Mouse (Mus musculus): ENCODE data around the gene Plin2. TPM values are rescaled to one million over a fixed set of nuclear protein-coding genes. Genes with fewer than 3 reads are reported as not detected.
A peak's percentile ranks its signal among the peaks of the same experiment; 100 is the strongest.

The Plin2 gene
- total RNA-seq (2021), result 1,000 to 10,000 TPM in 1 of 2 experiments, 100 to 1,000 TPM in 1; 453 to 1,008 TPM
- long read RNA-seq, experiment 1, transcript Plin2-201 (8 exons, 1,888 nt), result major isoform, 805 of 875 reads
- long read RNA-seq, experiment 1, partial matches to known transcripts, result 16 of 875 reads
- long read RNA-seq, experiment 1, other reads (novel, unspliced or antisense), result 52 of 875 reads
- long read RNA-seq, experiment 2, transcript Plin2-201 (8 exons, 1,888 nt), result major isoform, 1,516 of 1,637 reads
- long read RNA-seq, experiment 2, partial matches to known transcripts, result 50 of 1,637 reads
- long read RNA-seq, experiment 2, other reads (novel, unspliced or antisense), result 67 of 1,637 reads

DNA sequence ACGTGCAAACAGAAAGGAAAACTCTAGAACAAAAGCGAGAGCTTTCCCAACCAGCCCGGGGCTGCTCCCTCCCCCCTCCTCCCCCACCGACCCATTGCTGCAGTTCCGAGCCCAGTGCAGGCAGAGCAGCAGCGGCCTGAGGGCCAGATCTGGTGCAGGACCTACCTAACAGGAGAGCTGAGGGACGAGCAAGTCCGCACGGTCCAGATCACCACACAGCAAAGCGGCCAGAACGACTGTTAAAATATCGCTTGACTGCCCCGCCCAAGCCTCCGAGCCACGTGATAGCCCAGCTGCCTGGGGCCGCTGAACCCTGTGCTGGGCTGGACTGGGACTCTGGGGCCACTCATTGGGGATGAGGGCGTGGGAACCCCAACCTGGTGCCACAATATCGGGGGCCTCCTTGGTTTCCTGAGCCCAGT, at the start of gene Plin2:
Plin2 (minus strand) TSS at position 281 of the 422 bp plus-strand sequence.
- DNase-seq (ENCODE audit: low spot score in 2 of 2), result peak; percentile 85 to 86

DNA sequence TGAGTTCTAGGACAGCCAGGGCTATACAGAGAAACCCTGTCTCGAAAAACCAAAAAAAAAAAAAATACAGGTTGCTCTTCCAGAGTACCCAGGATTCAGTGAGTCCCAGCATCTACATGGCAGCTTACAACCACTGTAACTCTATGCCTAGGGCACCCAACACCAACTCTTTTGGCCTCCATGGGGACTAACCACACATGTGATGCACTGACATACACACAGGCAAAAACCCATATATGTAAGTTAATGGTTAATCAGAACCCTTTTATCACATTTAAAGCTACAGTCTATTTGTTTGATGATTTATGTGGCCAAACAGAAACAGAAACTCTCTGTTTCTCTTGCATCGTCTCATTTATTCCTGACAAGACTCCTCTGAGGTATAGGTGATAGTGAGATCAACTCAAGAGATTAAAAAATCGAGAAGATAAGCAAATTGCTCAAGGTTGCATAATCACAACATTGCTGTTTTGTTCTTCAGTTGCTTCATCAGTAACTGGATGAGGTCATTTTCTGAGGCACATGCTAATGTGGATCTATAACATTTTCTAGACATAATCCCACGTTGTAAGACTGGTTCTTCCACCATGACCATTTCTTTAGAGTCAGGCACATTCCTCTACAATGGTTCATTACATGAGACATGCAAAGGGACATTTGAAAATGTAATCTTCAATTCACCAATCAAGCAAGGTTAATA, 49.2 kb upstream of the Plin2 start:
- DNase-seq (ENCODE audit: low spot score in 2 of 2), result no peak

DNA sequence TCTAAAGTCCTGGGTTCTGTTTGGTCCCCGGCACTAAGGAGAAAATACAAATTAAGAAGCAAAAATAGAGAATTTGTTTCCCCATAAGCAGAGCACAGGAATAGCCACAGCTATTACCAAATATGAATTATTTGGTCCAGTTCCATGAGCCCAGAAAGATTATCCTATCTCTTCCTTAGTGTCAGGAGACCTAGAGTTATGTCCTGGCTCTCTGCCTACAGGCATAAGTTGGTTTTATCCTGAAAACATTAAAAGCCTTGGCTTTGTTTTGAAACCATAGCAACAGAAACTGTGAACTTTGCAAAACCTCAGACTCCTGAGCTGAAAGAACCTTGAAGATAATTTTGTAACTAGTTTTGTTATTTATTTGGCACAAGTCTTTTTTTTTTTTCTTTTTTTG, 47.3 kb upstream of the Plin2 start:
- DNase-seq (ENCODE audit: low spot score in 2 of 2), result no peak

DNA sequence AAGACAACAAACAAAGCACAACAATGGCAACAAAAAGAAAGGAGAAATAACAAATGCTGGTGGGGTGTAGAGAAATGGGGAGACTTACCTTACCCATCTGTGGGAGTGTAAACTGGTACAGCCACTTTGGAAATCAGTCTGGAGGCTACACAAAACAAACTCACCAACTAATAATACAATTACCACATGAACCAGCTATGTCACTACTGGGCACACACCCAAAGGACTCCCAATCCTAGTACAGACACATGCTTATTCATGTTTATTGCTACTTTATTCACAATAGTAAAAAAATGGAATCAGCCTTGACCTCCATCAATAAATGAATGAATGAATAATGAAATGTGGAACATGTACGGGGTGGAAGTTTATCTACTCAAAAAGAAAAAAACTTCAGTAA, 45.5 kb upstream of the Plin2 start:
- DNase-seq (ENCODE audit: low spot score in 2 of 2), result peak in 1 of 2 experiments; percentile 41

DNA sequence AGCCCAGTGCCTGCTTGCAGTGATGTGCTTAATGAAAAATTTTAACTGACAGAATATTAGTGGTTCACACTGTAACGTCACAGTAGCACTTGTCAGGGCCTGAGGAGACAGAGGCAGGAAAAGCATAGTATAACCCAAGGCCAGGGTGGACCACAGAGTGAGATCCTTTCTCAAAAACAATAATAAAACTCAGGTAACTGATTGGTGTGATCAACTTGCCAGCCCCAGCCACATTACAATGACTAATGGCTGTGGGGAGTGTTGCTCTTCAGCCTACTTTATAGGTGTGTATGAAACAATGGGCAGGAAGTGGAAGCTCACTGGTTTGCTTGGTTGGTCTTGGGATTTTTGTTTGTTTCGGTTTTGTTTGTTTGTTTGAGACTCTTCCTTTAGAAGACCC, 43.7 kb upstream of the Plin2 start:
- no peak for DNase-seq (ENCODE audit: low spot score in 2 of 2)

DNA sequence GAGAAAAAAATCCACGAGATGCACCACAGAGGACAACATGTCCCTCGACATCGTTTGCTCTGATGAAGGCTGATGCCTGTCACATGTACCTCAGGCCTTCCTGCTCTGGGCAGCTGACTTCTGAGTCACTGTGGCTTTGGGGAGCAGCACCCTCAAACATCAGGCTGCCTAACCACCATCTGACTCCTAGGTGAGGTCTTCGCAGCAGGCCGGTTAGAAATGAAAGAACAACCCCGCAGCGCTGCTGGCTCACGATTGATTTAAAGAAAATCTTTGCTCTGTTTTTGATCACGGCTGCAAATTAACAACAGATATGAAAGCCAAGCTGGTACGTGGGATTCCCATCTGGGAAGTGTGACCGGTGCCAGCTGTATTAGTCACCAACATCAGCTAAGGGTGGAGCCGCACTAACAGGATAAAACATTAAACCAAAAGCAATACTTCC, 42.9 kb upstream of the Plin2 start:
- DNase-seq (ENCODE audit: low spot score in 2 of 2), result peak; percentile 38 to 43

DNA sequence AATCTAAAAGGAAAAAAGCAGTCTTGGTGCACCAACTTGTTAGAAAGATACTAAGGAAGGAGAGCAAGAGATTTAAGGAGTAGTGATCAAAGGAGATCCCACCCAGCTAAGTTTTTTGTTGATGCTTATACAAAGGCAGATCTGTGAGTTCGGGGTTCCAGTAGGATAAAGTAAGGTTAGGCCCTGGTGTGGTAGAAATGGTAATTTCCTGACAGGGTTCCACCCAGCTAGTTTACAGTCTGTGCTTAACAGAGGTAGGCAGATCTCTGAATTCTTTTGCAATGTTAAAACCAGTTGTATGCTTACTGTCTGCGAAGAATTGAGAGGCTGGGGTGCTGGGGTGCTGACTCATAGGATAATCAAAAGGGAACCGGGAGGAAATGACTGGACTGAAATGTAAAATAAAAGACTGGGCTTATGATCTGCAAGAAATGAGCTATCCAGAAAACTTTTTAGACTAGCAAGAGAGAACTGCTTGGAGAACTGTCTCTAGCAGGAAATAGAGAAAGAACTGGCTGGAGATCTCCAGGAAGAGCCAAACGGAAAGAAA, 40.9 kb upstream of the Plin2 start:
- DNase-seq (ENCODE audit: low spot score in 2 of 2), result no peak

DNA sequence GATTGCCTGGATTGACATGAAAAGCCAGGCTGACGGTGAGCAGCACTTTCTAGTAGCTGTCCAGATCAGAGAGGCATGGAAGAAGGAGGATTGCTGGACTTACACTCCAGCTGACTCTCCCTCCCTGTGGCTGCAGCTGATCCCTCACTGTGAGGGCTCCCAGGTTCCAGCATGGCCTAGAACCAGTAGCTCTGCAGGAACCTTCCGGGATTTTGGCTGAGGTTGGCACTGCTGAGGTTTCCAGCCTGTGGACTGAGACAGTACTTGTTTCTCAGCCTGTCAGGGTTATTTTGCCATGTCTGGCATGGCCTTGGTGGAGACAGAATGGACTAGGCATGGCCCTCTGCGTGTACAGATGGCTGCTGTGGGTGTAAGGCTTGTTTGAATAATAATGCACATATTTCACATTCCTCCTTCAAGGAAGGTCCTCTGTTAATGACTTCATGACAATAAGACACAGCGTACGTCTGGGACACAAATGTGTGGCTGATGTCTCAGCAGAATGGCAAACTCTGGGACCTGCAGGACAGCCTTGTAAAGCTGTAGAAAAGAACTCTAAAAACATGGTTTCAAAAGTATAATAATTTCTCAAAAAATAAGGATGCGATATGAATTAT, 40.3 kb upstream of the Plin2 start:
- no peak for DNase-seq (ENCODE audit: low spot score in 2 of 2)

DNA sequence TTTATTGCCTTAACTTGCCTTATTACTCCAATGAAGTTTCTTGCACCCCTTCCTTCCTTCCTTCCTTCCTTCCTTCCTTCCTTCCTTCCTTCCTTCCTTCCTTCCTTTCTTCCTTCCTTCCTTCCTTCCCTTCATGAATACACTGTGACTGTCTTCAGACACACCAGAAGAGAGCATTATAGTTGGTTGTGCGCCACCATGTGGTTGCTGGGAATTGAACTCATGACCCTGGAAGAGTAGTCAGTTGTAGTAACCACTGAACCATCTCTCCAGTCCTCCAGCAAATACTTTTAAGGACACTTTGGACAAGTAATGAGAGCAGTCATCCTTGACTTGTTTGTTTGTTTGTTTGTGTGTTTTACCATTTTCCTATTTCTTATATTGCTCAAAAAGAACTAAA, 38.9 kb upstream of the Plin2 start:
- no peak for DNase-seq (ENCODE audit: low spot score in 2 of 2)

DNA sequence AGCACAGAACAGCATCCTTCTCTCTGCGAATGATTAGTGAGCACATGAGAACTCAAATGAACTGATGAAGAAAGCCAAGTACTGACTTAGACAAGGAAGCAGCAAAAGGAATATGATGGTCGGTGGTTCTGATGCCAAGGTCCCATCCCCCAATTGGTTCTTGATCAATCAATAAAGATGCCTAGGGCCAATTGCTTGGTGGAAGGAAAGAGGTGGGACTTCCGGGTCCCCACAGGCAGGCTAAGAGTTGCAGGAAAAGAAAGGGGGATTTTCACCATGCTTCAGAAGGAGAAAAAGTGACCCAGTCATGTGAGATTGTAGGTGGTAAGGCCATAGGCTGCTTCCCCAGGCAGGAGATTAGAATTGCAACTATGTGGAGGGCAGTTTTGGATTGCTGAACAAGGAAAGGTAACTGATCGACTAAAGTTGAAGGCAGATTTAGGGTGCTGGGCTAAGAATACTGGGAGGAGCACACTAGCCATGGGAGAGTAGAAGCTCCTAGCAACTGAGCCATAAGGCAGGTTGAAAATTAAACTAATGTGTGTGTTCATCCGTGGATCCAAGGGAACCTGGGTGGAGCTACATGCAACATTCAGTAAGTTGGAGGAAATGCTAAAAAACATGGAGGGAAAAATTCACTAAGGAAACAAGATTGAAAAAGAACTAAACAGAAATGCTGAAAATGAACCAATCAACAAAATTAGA, 29.5 kb upstream of the Plin2 start:
- no peak for DNase-seq (ENCODE audit: low spot score in 2 of 2)

DNA sequence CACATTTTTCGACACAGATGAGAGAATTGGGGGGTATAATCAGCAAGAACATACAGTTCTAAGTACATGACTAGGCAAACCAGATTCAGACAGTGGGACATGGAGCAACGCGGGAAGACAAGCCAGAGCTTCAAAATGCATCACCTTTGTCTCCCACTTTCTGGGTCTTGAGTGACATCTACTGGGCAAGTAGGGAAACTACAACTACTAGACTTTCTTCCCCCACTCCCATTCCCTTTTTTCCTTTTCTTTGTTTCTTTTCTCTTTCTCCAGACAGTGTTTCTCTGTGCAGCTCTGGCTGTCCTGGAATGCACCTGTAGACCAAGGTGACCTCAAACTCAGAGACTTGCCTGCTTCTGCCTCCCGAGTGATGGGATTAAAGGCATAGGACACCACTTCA, 27.0 kb upstream of the Plin2 start:
- no peak for DNase-seq (ENCODE audit: low spot score in 2 of 2)

DNA sequence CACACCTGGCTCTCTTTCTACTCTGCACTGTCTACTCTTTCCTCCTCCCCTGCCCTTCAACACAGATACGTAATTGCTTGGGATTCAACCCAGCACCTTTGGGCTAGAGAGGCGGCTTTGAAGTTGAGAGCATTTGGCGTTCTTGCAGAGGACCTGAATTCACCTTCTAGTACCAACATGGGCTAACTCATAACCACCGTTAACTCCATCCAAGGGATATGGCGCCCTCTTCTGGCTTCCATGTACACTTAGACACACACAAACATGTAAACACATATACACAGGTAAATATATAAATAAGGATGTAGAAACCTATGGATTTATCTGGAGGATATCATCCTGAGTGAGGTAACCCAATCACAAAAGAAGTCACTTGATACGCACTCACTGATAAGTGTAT, 25.2 kb upstream of the Plin2 start:
- DNase-seq (ENCODE audit: low spot score in 2 of 2), result peak; percentile 64 to 69

DNA sequence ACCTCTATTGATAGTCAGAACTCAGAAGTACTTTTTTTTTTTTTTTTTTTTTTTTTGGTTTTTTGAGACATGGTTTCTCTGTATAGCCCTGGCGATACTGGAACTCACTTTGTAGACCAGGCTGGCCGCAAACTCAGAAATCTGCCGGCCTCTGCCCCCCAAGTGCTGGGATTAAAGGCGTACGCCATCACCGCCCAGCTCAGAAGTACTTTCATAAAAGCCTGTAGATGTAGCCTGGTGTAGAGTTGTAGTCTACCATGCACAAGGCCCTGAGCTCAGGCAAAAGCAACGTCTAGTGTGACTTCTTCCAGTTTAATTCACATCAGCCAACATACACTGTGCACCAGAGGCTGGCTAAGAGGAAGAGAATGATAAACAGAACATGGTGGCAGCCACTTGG, 23.1 kb upstream of the Plin2 start:
- DNase-seq (ENCODE audit: low spot score in 2 of 2), result no peak

DNA sequence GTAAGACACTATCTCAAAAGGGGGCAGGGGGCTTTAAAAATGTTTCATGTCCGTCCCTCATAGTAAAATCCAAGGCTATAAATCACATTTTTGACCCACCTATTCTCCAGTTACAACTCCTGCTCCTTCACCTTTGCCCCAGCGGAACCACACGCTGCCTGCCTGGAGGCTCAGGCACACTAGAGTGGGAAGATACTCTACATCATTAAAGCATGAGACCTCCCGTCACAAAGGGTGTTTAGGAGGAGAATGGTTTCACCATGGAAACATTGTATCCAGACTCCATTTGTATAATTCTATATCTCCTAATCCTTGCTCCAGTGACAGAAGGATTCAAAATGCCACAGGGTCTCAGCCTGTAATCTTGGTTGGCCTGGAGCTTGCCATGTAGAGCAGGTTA, 21.4 kb upstream of the Plin2 start:
- DNase-seq (ENCODE audit: low spot score in 2 of 2), result no peak

DNA sequence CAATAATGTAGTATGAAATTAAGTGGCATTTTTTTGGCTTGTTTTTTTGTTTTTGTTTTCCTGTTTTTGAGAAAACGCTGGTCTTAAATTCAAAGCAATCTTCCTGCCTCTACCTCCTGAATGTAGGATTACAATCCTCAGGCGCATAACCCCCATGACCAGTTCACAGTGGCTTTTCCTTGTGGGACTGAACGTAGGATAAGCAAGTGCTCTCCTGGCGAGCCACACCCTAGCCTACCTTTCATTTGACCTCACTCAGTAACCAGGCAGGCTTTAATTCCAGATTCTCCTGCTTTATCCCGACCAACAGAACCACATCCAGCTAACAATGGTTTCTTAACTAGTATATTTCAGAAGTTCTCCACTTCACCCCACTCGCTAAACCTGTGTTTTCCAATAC, 20.9 kb upstream of the Plin2 start:
- no peak for DNase-seq (ENCODE audit: low spot score in 2 of 2)

DNA sequence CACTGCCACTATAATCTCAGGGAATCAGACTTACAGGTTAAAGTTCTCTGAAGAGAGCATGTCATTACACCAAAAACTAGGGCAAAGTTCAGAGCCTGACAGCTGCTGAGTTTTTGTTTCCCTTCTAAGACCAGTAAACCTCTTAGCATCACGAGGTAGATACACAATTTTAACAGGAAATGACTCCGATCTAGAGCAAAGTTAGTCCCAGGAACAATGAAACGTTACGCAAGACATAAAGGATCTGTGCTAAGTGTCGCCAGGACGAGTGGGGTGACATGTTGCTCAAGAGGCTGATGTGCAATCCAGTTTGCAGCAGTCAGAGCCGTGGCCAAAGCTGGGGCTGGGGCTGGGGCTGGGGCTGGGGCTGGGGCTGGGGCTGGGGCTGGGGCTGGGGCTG, 20.3 kb upstream of the Plin2 start:
- DNase-seq (ENCODE audit: low spot score in 2 of 2), result peak in 1 of 2 experiments; percentile 47

DNA sequence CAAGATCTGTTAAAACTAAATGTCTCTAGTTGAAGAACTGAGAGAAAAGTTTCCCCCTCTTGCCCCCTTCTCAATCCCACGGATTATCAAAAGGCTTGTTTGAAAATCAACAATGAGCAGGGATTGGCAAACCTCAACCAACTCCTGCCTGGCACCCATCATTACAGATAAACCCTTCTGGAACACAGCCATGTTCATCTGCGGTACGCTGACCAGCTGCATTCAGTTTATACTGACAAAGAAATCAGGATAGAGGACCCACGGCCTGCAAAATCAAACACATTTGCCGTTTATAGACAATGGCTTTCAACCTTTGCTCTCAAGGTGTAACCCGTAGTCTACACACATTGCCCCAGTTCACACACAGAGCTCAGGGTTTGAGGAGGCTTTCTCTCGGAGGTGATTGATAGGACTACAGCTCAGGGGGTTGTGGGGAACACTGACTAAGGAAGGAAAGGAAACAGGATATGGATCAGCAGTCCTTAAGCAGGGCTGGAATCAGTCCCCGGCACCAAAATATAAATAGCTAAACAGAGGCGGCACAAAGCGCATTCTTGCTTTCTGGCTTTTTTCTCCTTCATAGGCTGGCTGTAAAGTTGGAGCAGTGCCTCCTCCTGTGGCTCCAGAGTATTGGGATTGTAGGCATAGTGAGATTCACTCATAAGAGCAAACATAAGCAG, 19.3 kb upstream of the Plin2 start:
- no peak for DNase-seq (ENCODE audit: low spot score in 2 of 2)

DNA sequence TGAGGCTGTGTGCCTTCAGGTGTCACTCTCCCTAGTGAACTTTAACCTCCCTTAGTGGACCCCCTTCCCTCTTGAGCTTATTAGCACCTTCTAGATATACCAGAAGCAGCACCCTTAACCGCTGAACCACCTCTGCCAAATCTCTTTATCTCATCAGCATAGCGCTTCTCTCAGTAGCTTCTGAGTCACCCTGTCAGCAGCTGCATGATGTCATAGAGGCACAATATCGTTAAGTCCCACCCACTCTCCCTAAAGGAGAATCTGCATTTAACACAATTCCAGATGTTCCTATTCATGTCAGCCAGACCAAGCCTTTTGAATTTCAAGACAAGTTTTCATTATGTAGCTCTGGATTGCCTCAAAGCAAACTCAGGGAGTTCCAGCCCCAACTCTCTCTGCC, 16.7 kb upstream of the Plin2 start:
- no peak for DNase-seq (ENCODE audit: low spot score in 2 of 2)

DNA sequence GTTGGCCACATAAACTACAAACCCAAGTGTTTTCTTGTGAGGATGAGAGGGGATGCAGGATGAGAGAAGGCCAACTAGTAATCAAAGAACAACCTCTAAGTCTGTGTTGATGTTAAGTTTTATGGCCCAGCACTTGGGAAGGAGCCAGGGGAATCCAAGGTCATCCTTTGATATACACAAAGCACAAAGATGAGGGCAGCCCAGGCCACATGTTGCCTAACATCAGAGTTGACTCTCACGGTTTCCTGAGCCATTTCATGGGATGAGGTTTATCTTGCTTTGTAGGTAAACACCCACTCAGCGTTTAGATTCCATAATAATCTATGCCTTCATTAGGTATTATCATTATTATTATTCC, 16.1 kb upstream of the Plin2 start:
- peak in 1 of 2 experiments; percentile 45 for DNase-seq (ENCODE audit: low spot score in 2 of 2)

DNA sequence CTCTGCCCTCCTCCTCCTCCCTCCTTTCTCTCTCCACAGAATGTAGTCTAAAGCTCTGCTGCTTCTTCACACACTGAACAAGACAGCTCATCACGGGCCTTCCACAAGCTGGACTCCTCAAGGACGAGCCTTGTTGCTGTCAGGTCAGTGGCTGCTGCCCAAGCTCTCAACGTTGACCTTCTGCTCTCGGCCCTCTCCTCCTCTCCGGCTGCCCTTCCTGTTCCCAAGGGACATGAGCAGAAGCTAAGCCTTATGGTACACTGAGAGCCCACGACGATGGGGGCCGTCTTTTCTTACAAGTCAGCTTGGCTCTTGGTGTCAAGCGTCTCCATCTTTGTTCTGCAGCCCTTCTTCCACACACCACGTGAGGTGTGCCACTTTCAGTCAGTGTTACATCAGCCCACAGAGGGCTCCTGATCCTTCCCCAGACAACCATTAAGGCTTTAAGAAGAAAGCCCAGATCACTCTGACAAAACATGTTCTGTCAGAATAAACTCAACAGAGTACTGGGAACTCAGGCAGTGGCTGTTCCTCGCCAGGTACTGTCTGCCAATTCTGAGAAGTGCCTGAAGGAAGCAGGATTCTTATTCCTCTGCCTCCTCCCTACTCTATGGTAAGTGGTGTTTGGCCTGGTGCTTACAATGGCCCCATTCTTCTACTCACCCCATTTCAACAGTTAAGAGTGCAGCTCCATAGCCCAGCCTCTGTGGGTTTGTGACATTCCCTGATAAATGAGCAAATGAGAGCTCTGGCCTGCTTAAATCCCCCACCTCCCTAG, 15.6 kb upstream of the Plin2 start:
- DNase-seq (ENCODE audit: low spot score in 2 of 2), result peak in 1 of 2 experiments; percentile 48
